34 mouse cellular contexts compared by ENCODE assay signal in the genomic region with DNA sequence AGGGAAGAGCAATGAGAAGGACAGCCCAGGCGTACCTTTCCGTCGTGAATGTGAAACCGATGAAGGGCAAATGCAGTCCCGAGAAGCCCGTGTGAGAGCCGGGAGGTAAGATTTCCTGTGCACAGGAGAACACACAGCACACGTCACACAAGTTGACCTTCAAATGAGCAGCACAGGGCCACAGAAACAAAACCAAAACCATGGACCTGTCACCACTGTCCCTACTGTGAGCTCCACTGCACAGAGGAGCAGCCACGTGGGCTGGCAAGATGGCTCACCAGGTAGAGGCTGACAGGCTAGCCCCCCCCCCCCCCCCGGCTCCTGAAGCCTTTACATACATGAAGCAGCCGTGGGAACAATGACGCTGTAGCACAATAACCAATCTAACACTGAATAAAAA. TPM values are rescaled to one million over a fixed set of nuclear protein-coding genes. Genes with fewer than 3 reads are reported as not detected.
"Had no signal": no experiment of that assay in that cellular context is flagged by ENCODE, and none has a peak within 500 bp of the region (broad histone marks: within the 10 kb centered on the region; RNA-seq: fewer than 3 reads in every experiment).

No protein-coding gene starts in this region.

- H3K4me2 ChIP-seq: heart, embryonic 12.5 days; heart, embryonic 13.5 days; heart, embryonic 15.5 days; hindbrain, embryonic 12.5 days; hindbrain, embryonic 13.5 days; hindbrain, embryonic 14.5 days; hindbrain, embryonic 15.5 days; intestine, embryonic 15.5 days; kidney, embryonic 15.5 days had no signal

- DNase-seq: heart, postnatal 14 days; heart, postnatal 36 days; heart, postnatal 4 days; kidney, adult 11 months; kidney, adult 18-20 months; kidney, adult 2 months; kidney, adult 8-10 months; kidney, adult 9 months; kidney, postnatal 10 days; kidney, postnatal 14 days; kidney, postnatal 25 days; kidney, postnatal 36 days; kidney, postnatal 4 days; layer of hippocampus, adult 9-11 months; layer of hippocampus, postnatal 36 days had no signal

- H3K9ac ChIP-seq: heart, embryonic 12.5 days; heart, embryonic 13.5 days; heart, embryonic 15.5 days; hindbrain, embryonic 12.5 days; hindbrain, embryonic 13.5 days; hindbrain, embryonic 14.5 days; hindbrain, embryonic 15.5 days; intestine, embryonic 15.5 days; kidney, embryonic 15.5 days had no signal

- ATAC-seq: hindbrain, postnatal 0 days; inflammation-experienced regulatory T-cells, adult 6 months; intestine, embryonic 15.5 days; intestine, embryonic 16.5 days; intestine, postnatal 0 days had no signal

- H3K9me3 ChIP-seq: heart, embryonic 12.5 days; heart, embryonic 13.5 days; heart, embryonic 15.5 days; hindbrain, embryonic 10.5 days; hindbrain, embryonic 12.5 days; hindbrain, embryonic 13.5 days; hindbrain, embryonic 15.5 days; intestine, embryonic 15.5 days; kidney, embryonic 15.5 days had no signal

- H3K4me1 ChIP-seq: heart, embryonic 12.5 days; hindbrain, embryonic 12.5 days; hindbrain, embryonic 13.5 days; hindbrain, embryonic 15.5 days; intestine, embryonic 15.5 days; kidney, embryonic 15.5 days had no signal

- H3K27ac ChIP-seq: heart, embryonic 13.5 days; heart, embryonic 15.5 days; hindbrain, embryonic 10.5 days; hindbrain, embryonic 12.5 days; hindbrain, embryonic 13.5 days; hindbrain, embryonic 14.5 days; hindbrain, embryonic 15.5 days; hindbrain, postnatal 0 days; intestine, embryonic 15.5 days; kidney, embryonic 15.5 days; kidney, postnatal 0 days; layer of hippocampus, adult 2 months; left cerebral cortex, adult 2 months had no signal

- H3K27me3 ChIP-seq: heart, embryonic 12.5 days; heart, embryonic 13.5 days; heart, embryonic 15.5 days; hindbrain, embryonic 12.5 days; hindbrain, embryonic 13.5 days; hindbrain, embryonic 15.5 days; intestine, embryonic 15.5 days; kidney, embryonic 15.5 days had no signal

- H3K4me3 ChIP-seq: heart, embryonic 12.5 days; heart, embryonic 13.5 days; heart, embryonic 15.5 days; hindbrain, embryonic 10.5 days; hindbrain, embryonic 12.5 days; hindbrain, embryonic 13.5 days; hindbrain, embryonic 15.5 days; intestine, embryonic 15.5 days; kidney, embryonic 15.5 days; layer of hippocampus, adult 2 months; left cerebral cortex, adult 2 months had no signal

RNA-seq across cellular contexts. Expression of a gene that starts 54.1 kb away (rescaled TPM):
- total RNA-seq: heart, postnatal 14 days; heart, postnatal 25 days; heart, postnatal 36 days; hematopoietic stem cell, adult 5-6 weeks had no signal
- polyA plus RNA-seq: inflammation-experienced regulatory T-cells, adult 6 months had no signal
